Mouse (Mus musculus) bone marrow, adult 2 months (tissue): ENCODE measurements around the gene Bicdl2. TPM values are rescaled to one million over a fixed set of nuclear protein-coding genes. Genes with fewer than 3 reads are reported as not detected.

Experiments used
- H3K27ac ChIP-seq: fragments of 200-500 bp; 2 replicates; pipeline ENCODE4 v1.5.1; 2012; ENCODE audit warnings: low read depth, mild to moderate bottlenecking, control low read depth, inconsistent platforms, low read length; ENCODE audit not compliant: control insufficient read depth, poor library complexity, insufficient read depth
- H3K4me1 ChIP-seq: fragments of 200-500 bp; 2 replicates; pipeline ENCODE4 v1.6.1; 2011; ENCODE audit warnings: low read length; ENCODE audit not compliant: control insufficient read depth, insufficient read depth
- H3K4me3 ChIP-seq: fragments of 200-500 bp; replicated peaks from 2 replicates; pipeline ENCODE3; 2011; ENCODE audit warnings: mild to moderate bottlenecking, low read depth, low read length, control low read depth; ENCODE audit not compliant: control insufficient read depth
- CTCF ChIP-seq: fragments of 200-500 bp; IDR thresholded peaks from 2 replicates; pipeline ENCODE4 v1.5.1; 2011; ENCODE audit warnings: low read length, control low read depth; ENCODE audit not compliant: control insufficient read depth, insufficient read depth
- POLR2A ChIP-seq: fragments of 200-500 bp; IDR thresholded peaks from 2 replicates; pipeline ENCODE4 v1.6.1; 2011; ENCODE audit warnings: low read depth, mild to moderate bottlenecking, control low read depth, low read length, borderline replicate concordance; ENCODE audit not compliant: control insufficient read depth
- WGBS: fragments of 180-500 bp; shearing (Covaris S2); methylation state at CpG from one replicate; pipeline ENCODE4 v1.1.7; 2018; 5-methylcytosine and 5-hydroxymethylcytosine counted together
- polyA plus RNA-seq: library from polyadenylated mRNA; stranded (reverse); fragments of >200 nt; gene quantifications from 2 replicates; pipeline ENCODE4 v1.2.4, GENCODE M21; 2011; ENCODE audit warnings: low replicate concordance; ENCODE audit not compliant: missing spikeins, insufficient read depth, insufficient read length

Bicdl2 gene
- polyA plus RNA-seq, 1 experiment, result 2.2 TPM

- 36% methylated on average over 15 of the region's 15 CpGs for WGBS
- H3K4me1 ChIP-seq, result no peaks in the 10 kb centered on the region
- H3K27ac ChIP-seq, result no peak within 1 kb of the TSS
- TF ChIP-seq POLR2A, result no peak
- no peak for TF ChIP-seq CTCF
- H3K4me3 ChIP-seq, result no peak within 1 kb of the TSS
Measured at GRCm38 (mm10) chr17:23683856-23684672, 23.8 kb downstream of the Bicdl2 start, which contains the start of gene Cldn9. Gene Cldn9 (minus strand): TSS chr17:23684026.

GRCm38 (mm10) chr17:23694491-23694890 lies 34.2 kb downstream of the Bicdl2 start:
- no peak for TF ChIP-seq POLR2A
- no peak for TF ChIP-seq CTCF
- no peak overlapping the region for H3K27ac ChIP-seq
- WGBS, result 56% methylated on average over 1 of the region's 1 CpGs
- H3K4me3 ChIP-seq, result no peak overlapping the region
- H3K4me1 ChIP-seq, result no peaks in the 10 kb centered on the region

GRCm38 (mm10) chr17:23695801-23696200 lies 35.5 kb downstream of the Bicdl2 start:
- no peak overlapping the region for H3K4me3 ChIP-seq
- H3K27ac ChIP-seq, result no peak overlapping the region
- 60% methylated on average over 3 of the region's 3 CpGs for WGBS
- H3K4me1 ChIP-seq, result no peaks in the 10 kb centered on the region
- TF ChIP-seq CTCF, result no peak
- no peak for TF ChIP-seq POLR2A

- no peak overlapping the region; the same call in 1 of the 2 replicates for H3K27ac ChIP-seq
- 3% methylated on average over 99 of the region's 101 CpGs for WGBS
- H3K4me3 ChIP-seq, result peak overlapping the region; percentile 43
- TF ChIP-seq CTCF (no peak), POLR2A (no peak)
- H3K4me1 ChIP-seq, result no peaks in the 10 kb centered on the region
Measured at GRCm38 (mm10) chr17:23699131-23700077, 39.1 kb downstream of the Bicdl2 start.

- TF ChIP-seq POLR2A, result no peak
- TF ChIP-seq CTCF, result peak; percentile 58
- no peaks in the 10 kb centered on the region for H3K4me1 ChIP-seq
- peak overlapping the region; percentile 43 for H3K4me3 ChIP-seq
- 1% methylated on average over 28 of the region's 28 CpGs for WGBS
- no peak overlapping the region; the same call in 1 of the 2 replicates for H3K27ac ChIP-seq
Measured at GRCm38 (mm10) chr17:23700079-23700478, 39.8 kb downstream of the Bicdl2 start.

GRCm38 (mm10) chr17:23703301-23703700 lies 43.0 kb downstream of the Bicdl2 start:
- Histone ChIP-seq H3K4me3 (no peak overlapping the region), H3K27ac (no peak overlapping the region), H3K4me1 (no peaks in the 10 kb centered on the region)
- 85% methylated on average over 9 of the region's 9 CpGs for WGBS
- no peak for TF ChIP-seq CTCF
- no peak for TF ChIP-seq POLR2A

- H3K4me3 ChIP-seq, result no peak overlapping the region
- H3K27ac ChIP-seq, result no peak overlapping the region
- WGBS, result 69% methylated on average over 7 of the region's 7 CpGs
- no peaks in the 10 kb centered on the region for H3K4me1 ChIP-seq
- TF ChIP-seq POLR2A (no peak), CTCF (no peak)
Measured at GRCm38 (mm10) chr17:23704741-23705140, 44.4 kb downstream of the Bicdl2 start.
